Mouse (Mus musculus) limb, embryonic 14.5 days (tissue): ENCODE measurements around the gene Hibch. TPM values are rescaled to one million over a fixed set of nuclear protein-coding genes. Genes with fewer than 3 reads are reported as not detected.
A peak's percentile ranks its signal among the peaks of the same experiment; 100 is the strongest.

Source experiments
- ATAC-seq: fragments of 200-750 bp; cut with Nextera tagmentation; 2 replicates; pipeline ENCODE4 v1.8.0; 2017; ENCODE audit warnings: low read depth, moderate number of reproducible peaks, moderate TSS enrichment; ENCODE audit not compliant: low FRiP score
- DNase-seq: peaks from one replicate; pipeline ENCODE4 v3.0.0-alpha.2; 2015; ENCODE audit warnings: low spot score
- H3K27ac ChIP-seq: fragments of 300-500 bp; sonication (generic); replicated peaks from 2 replicates; pipeline ENCODE4 v1.5.1; 2014; ENCODE audit warnings: low read depth, mild to moderate bottlenecking, low read length, moderate library complexity, mixed read lengths
- H3K27me3 ChIP-seq: fragments of 300-500 bp; sonication (generic); 2 replicates; pipeline ENCODE4 v1.6.1; 2014; ENCODE audit warnings: low read length, mixed read lengths; ENCODE audit not compliant: control insufficient read depth, insufficient read depth
- H3K36me3 ChIP-seq: fragments of 300-500 bp; sonication (generic); 2 replicates; pipeline ENCODE4 v1.6.1; 2014; ENCODE audit warnings: mild to moderate bottlenecking, low read length, moderate library complexity, mixed read lengths; ENCODE audit not compliant: control insufficient read depth, insufficient read depth
- H3K4me1 ChIP-seq: fragments of 300-500 bp; sonication (generic); 2 replicates; pipeline ENCODE4 v1.6.1; 2014; ENCODE audit warnings: antibody characterized with exemption, low read length, mixed read lengths; ENCODE audit not compliant: control insufficient read depth, insufficient read depth
- H3K4me2 ChIP-seq: fragments of 300-500 bp; sonication (generic); replicated peaks from 2 replicates; pipeline ENCODE4 v1.6.1; 2014; ENCODE audit warnings: low read depth, mild to moderate bottlenecking, low read length, moderate library complexity; ENCODE audit not compliant: severe bottlenecking
- H3K4me3 ChIP-seq: fragments of 300-500 bp; sonication (generic); replicated peaks from 2 replicates; pipeline ENCODE4 v1.5.1; 2014; ENCODE audit warnings: low read length
- H3K9ac ChIP-seq: fragments of 300-500 bp; sonication (generic); 2 replicates; pipeline ENCODE4 v1.6.1; 2014; ENCODE audit warnings: mild to moderate bottlenecking, low read depth, low read length, moderate library complexity; ENCODE audit not compliant: severe bottlenecking
- H3K9me3 ChIP-seq: fragments of 300-500 bp; sonication (generic); 2 replicates; pipeline ENCODE4 v1.6.1; 2016; ENCODE audit warnings: low read length; ENCODE audit not compliant: control insufficient read depth
- POLR2A ChIP-seq: fragments of 200-500 bp; IDR thresholded peaks from 2 replicates; pipeline ENCODE4 v1.8.0; 2012; ENCODE audit warnings: inconsistent platforms, mild to moderate bottlenecking, moderate library complexity, borderline replicate concordance; ENCODE audit not compliant: insufficient read depth, insufficient read length; ENCODE audit errors: extremely low read depth
- WGBS: fragments of 180-500 bp; shearing (Covaris S2); extraction: QIAGEN DNeasy Blood & Tissue Kit; methylation state at CpG from one replicate; pipeline ENCODE4 v1.1.7; 2014; 5-methylcytosine and 5-hydroxymethylcytosine counted together
- polyA plus RNA-seq, 2 experiments: library from polyadenylated mRNA; depleted of rRNA in 1 of 2; stranded (reverse) in 1 of 2; unstranded in 1 of 2; fragments of >200 nt; fragmentation: Nextera tagmentation in 1 of 2; extraction: Ambion mirVana in 1 of 2; gene quantifications; 2 replicates each; pipeline versions ENCODE4 v1.2.1 to v1.2.3; 2012 to 2014

Gene Hibch
- polyA plus RNA-seq, 2 experiments: 20.4 to 24.4 TPM

GRCm38 (mm10) chr1:52934494-52934893 is 89.8 kb downstream of the Hibch start:
- no peak overlapping the region for H3K4me2 ChIP-seq
- ATAC-seq: peak; percentile 75
- H3K9ac ChIP-seq: no peak overlapping the region
- H3K36me3 ChIP-seq: no peaks in the 10 kb centered on the region
- peak; percentile 24 for DNase-seq
- no peak for TF ChIP-seq POLR2A
- no peak overlapping the region for H3K4me3 ChIP-seq
- H3K27me3 ChIP-seq: no peaks in the 10 kb centered on the region
- 0 out of 2 replicates have a peak, but pooled peaks cover 5% of the 10 kb centered on the region for H3K4me1 ChIP-seq
- H3K9me3 ChIP-seq: no peaks in the 10 kb centered on the region; the same call in 1 of the 2 replicates
- 58% methylated on average over 5 of the region's 5 CpGs for WGBS
- H3K27ac ChIP-seq: no peak overlapping the region

- Histone ChIP-seq H3K27ac (no peak overlapping the region), H3K36me3 (no peaks in the 10 kb centered on the region), H3K4me3 (no peak overlapping the region), H3K27me3 (no peaks in the 10 kb centered on the region), H3K4me1 (0 out of 2 replicates have a peak, but pooled peaks cover 5% of the 10 kb centered on the region), H3K4me2 (no peak overlapping the region), H3K9ac (no peak overlapping the region), H3K9me3 (no peaks in the 10 kb centered on the region; the same call in 1 of the 2 replicates)
- DNase-seq (no peak), ATAC-seq (no peak)
- no peak for TF ChIP-seq POLR2A
- WGBS: 92% methylated on average over 1 of the region's 1 CpGs
Measured at GRCm38 (mm10) chr1:52939021-52939420, 94.3 kb downstream of the Hibch start.

DNA sequence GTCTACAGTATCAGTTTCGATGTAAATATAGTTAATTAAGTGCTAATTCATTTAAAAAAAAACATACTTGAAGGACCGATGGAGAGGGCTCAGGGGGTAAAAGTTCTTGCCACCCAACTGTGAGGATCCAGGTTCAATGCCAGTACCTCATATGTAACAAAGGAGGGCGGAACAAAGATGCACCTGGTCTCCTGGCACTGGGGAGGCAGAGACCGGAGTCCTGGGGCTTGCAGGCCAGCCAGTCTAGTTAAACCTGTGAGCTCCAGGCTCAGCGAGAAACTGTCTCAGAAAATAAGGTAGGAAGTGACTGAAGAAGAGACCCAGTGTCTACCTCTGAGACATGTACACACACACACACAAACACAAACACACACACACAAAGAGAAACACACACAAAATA is 103.2 kb downstream of the Hibch start:
- no peak for DNase-seq
- H3K27ac ChIP-seq: no peak overlapping the region
- no peaks in the 10 kb centered on the region for H3K36me3 ChIP-seq
- no peak overlapping the region for H3K9ac ChIP-seq
- WGBS: 80% methylated on average over 5 of the region's 5 CpGs
- H3K27me3 ChIP-seq: no peaks in the 10 kb centered on the region
- ATAC-seq: no peak
- no peak overlapping the region for H3K4me2 ChIP-seq
- no peak for TF ChIP-seq POLR2A
- peaks cover 4% of the 10 kb centered on the region for H3K4me1 ChIP-seq
- H3K9me3 ChIP-seq: no peaks in the 10 kb centered on the region
- H3K4me3 ChIP-seq: no peak overlapping the region

DNA sequence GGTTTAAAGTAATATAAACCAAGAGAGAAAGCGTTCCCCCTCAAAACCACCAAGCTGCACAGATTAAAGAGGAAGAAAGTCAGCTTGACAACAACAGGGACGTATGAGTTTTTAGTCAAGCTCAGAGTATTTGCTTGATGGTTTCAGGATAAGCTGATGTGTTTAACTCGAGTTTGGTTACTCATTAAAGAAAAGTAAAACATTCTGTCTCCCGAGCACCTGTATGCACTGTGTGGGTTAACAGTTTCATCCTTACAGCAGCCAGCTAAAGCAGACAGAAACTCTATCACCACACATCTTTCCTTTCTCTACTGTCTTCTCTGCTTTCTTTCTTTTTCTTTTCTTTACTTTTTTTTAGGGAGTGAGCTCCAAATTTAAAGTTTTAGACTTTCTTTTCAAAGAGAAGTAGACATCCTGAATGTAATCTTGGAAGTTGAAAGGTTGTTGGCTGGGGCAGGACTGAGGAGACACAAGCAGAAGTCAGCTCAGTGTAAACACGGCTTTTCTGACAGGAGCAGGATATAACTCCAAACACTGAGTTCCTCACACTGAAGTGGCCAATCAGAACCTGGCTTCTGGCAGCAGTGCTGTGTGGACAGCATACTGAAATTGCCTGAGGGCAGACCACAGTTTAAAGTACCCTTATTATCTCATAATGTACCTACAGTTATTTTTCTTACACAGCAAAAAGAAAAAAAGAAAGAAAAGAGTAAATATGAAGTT is 106.6 kb downstream of the Hibch start:
- H3K4me1 ChIP-seq: peaks cover 9% of the 10 kb centered on the region
- DNase-seq (no peak), ATAC-seq (no peak)
- no peak for TF ChIP-seq POLR2A
- no peak overlapping the region for H3K27ac ChIP-seq
- H3K36me3 ChIP-seq: no peaks in the 10 kb centered on the region
- H3K4me2 ChIP-seq: no peak overlapping the region
- no peak overlapping the region for H3K4me3 ChIP-seq
- no peaks in the 10 kb centered on the region for H3K27me3 ChIP-seq
- H3K9me3 ChIP-seq: no peaks in the 10 kb centered on the region
- 42% methylated on average over 5 of the region's 5 CpGs for WGBS
- no peak overlapping the region for H3K9ac ChIP-seq

GRCm38 (mm10) chr1:52952143-52952542 is 107.4 kb downstream of the Hibch start:
- Histone ChIP-seq H3K4me3 (peak overlapping the region; percentile 53), H3K9ac (peak overlapping the region; percentile 58), H3K27ac (no peak overlapping the region), H3K4me2 (peak overlapping the region; percentile 97), H3K9me3 (no peaks in the 10 kb centered on the region), H3K27me3 (no peaks in the 10 kb centered on the region), H3K4me1 (peaks cover 9% of the 10 kb centered on the region), H3K36me3 (no peaks in the 10 kb centered on the region)
- DNase-seq: no peak
- ATAC-seq: no peak
- no peak for TF ChIP-seq POLR2A
- 2% methylated on average over 5 of the region's 5 CpGs for WGBS
